Mouse (Mus musculus): ENCODE data around the gene Tcf7l2. TPM values are rescaled to one million over a fixed set of nuclear protein-coding genes. Genes with fewer than 3 reads are reported as not detected.

Gene Tcf7l2
- polyA plus RNA-seq, 1 experiment from 2014 or later, result 196 TPM

DNA sequence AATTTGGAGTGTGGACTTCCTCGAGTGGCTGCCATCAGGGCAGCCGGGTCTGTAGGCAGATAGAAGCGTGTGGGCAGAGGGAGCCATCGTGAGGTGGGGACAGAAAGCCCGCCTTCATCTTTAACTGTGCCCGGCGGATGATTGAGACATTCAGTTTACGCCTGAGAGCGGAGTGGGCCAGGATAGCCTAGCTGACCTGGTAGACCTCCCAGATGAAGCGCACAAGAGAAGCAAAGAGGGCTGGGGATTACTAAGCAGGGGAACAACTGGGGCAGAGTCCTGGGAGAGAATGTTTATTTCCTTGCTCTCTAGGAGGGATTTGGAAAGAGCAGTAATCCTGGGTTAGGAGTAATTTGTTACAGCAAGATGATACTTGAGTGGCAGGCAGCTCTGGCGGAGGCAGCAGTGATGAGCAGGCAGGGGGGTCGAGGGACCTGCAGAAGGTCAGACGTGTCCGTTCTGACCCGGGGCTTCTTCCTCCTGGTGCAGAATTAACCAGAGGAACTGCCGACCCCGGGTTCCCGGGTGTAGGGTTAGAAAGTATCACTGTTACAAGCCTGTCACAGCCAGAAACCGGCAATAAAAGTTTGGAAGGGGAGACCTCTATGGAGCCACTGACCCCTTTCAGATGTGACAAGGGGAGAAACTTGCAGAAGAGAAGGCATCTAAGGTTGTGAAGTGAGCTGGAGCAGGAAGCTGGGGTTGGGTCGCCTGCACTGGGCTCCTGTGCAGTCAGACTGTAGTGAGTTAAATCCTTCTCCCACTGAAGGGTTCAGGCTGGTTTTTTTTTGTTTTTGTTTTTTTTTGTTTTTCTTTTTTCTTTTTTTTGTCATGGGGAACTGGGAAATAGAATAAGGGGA is 65.8 kb downstream of the Tcf7l2 start:
- Histone ChIP-seq H3K4me2 (ENCODE audit: low read length) (no peak overlapping the region), H3K36me3 (ENCODE audit: control insufficient read depth, insufficient read depth, low read length) (no peaks in the 10 kb centered on the region), H3K9me3 (replicated peaks; ENCODE audit: control insufficient read depth, low read length) (no peaks in the 10 kb centered on the region), H3K9ac (ENCODE audit: low read length) (no peak overlapping the region), H3K4me3 (ENCODE audit: low read depth, low read length) (no peak overlapping the region), H3K4me1 (ENCODE audit: control insufficient read depth, insufficient read depth, low read length) (peaks cover 8% of the 10 kb centered on the region; the same call in 1 of the 2 replicates), H3K27me3 (replicated peaks; ENCODE audit: control insufficient read depth, insufficient read depth, low read length) (no peaks in the 10 kb centered on the region), H3K27ac (ENCODE audit: low read depth, low read length) (no peak overlapping the region)
- 53% methylated on average over 20 of the region's 20 CpGs for WGBS
- ATAC-seq (no peak), DNase-seq (ENCODE audit: low spot score) (no peak)

DNA sequence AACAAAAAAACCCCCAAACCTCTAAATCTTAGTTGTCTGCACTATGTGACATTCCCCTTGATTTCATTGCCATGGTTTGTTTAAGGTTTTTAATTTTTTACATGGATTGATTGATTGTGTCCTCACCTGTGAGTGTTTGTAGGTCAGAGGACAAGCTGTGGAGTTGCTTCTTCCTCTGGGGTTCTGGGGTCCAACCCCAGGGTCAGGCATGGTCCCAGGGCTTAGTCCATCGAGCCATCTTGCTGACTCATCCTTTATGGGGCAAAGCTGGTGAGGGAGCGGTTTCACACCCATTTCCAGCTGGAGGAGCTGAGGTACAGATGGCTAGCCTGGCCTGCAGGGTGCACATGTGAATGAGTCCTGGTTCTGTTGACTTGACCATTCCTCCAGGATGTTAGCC is 66.7 kb downstream of the Tcf7l2 start:
- Histone ChIP-seq H3K36me3 (ENCODE audit: control insufficient read depth, insufficient read depth, low read length) (no peaks in the 10 kb centered on the region), H3K9ac (ENCODE audit: low read length) (no peak overlapping the region), H3K9me3 (replicated peaks; ENCODE audit: control insufficient read depth, low read length) (no peaks in the 10 kb centered on the region), H3K4me2 (ENCODE audit: low read length) (no peak overlapping the region), H3K4me1 (ENCODE audit: control insufficient read depth, insufficient read depth, low read length) (peaks cover 8% of the 10 kb centered on the region; the same call in 1 of the 2 replicates), H3K4me3 (ENCODE audit: low read depth, low read length) (no peak overlapping the region), H3K27me3 (replicated peaks; ENCODE audit: control insufficient read depth, insufficient read depth, low read length) (no peaks in the 10 kb centered on the region), H3K27ac (ENCODE audit: low read depth, low read length) (no peak overlapping the region)
- 92% methylated on average over 2 of the region's 2 CpGs for WGBS
- no peak for ATAC-seq
- DNase-seq (ENCODE audit: low spot score), result no peak

DNA sequence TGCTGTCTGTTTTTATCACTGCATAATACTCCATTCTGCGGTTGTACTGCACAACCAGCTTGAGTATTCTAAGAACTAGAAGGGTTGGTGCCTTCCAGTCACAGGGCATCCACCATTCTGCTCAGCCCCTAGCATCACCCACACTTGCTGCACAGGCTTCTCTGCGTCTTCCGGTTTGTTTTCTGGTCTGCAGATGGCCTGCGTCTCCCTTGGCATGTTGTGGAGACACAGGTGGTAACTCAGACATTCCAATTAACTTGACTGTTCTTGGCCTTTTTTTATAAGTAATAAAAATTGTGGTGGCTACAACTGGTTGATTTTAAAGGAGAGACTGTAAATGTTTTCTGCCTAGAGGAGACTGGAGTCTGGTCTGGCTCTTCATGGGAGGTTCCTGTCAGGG is 67.9 kb downstream of the Tcf7l2 start:
- ATAC-seq (no peak), DNase-seq (ENCODE audit: low spot score) (no peak)
- no peaks in the 10 kb centered on the region for H3K27me3 ChIP-seq (replicated peaks; ENCODE audit: control insufficient read depth, insufficient read depth, low read length)
- H3K4me3 ChIP-seq (ENCODE audit: low read depth, low read length), result no peak overlapping the region
- no peaks in the 10 kb centered on the region for H3K36me3 ChIP-seq (ENCODE audit: control insufficient read depth, insufficient read depth, low read length)
- H3K27ac ChIP-seq (ENCODE audit: low read depth, low read length), result no peak overlapping the region
- 98% methylated on average over 4 of the region's 4 CpGs for WGBS
- no peak overlapping the region for H3K4me2 ChIP-seq (ENCODE audit: low read length)
- H3K4me1 ChIP-seq (ENCODE audit: control insufficient read depth, insufficient read depth, low read length), result peaks cover 8% of the 10 kb centered on the region; the same call in 1 of the 2 replicates
- no peaks in the 10 kb centered on the region for H3K9me3 ChIP-seq (replicated peaks; ENCODE audit: control insufficient read depth, low read length)
- no peak overlapping the region for H3K9ac ChIP-seq (ENCODE audit: low read length)

DNA sequence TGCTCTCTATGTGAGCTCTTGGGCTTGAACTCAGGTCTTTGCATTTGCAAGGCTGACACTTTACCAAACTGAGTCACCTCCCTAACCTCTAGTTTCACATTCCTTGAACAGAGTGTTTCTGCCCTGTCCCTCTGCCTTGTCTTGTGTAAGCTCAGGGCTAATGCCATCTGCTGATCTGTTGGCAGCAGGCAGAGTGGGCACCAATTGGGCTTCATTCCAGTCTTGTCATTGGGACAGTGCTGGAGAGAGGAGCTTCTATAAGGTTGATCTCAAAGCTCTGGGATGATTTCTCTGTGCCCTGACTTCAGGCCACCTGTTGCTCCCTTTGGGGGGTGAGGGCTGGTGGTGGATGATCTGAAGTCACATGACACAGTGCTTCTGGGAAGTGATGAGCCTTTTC is 70.6 kb downstream of the Tcf7l2 start:
- no peaks in the 10 kb centered on the region for H3K36me3 ChIP-seq (ENCODE audit: control insufficient read depth, insufficient read depth, low read length)
- no peaks in the 10 kb centered on the region for H3K27me3 ChIP-seq (replicated peaks; ENCODE audit: control insufficient read depth, insufficient read depth, low read length)
- no peak overlapping the region for H3K9ac ChIP-seq (ENCODE audit: low read length)
- ATAC-seq, result no peak
- H3K4me3 ChIP-seq (ENCODE audit: low read depth, low read length), result no peak overlapping the region
- DNase-seq (ENCODE audit: low spot score), result no peak
- no peaks in the 10 kb centered on the region for H3K9me3 ChIP-seq (replicated peaks; ENCODE audit: control insufficient read depth, low read length)
- H3K4me1 ChIP-seq (ENCODE audit: control insufficient read depth, insufficient read depth, low read length), result peaks cover 4% of the 10 kb centered on the region; the same call in 1 of the 2 replicates
- no peak overlapping the region for H3K27ac ChIP-seq (ENCODE audit: low read depth, low read length)
- H3K4me2 ChIP-seq (ENCODE audit: low read length), result no peak overlapping the region

DNA sequence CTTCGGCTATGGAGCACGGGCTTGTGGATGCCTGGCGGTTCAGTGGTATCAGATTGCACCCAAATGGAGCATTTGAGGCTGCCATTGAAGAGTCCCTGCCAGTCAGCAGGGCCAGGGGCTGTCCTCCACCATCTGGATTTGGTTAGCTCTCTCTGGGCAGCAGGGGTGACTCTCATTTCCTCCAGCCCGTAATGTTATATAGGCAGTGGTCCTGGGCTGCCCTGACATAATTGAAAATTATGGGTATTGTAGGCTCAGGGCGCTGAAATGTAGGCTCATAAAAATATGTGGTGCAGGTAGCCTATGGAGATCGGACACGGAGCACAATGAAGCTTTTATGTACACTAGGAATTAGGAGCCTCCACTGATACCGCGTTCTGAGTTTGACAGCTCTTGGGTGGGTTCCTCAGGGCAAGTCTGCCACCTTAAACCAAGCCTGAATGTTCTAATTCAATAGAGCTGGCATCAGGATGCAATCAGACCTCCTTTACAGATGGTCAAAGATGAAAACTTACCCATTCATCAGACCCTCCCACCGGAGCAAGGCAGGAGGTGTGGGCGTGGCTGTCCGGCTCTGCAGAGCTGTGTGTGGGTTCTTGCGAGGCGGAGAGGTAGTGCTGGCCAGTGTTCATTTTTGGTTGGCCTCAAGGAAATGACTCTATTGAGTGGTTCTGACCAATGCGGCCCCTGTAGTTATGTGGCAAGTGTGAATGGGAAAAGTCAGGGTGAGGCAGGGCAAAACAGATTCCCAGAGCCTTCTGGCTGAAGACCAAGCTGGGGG is 73.6 kb downstream of the Tcf7l2 start:
- no peaks in the 10 kb centered on the region for H3K9me3 ChIP-seq (replicated peaks; ENCODE audit: control insufficient read depth, low read length)
- no peak overlapping the region for H3K27ac ChIP-seq (ENCODE audit: low read depth, low read length)
- H3K4me3 ChIP-seq (ENCODE audit: low read depth, low read length), result no peak overlapping the region
- H3K4me1 ChIP-seq (ENCODE audit: control insufficient read depth, insufficient read depth, low read length), result no peaks in the 10 kb centered on the region
- no peak overlapping the region for H3K9ac ChIP-seq (ENCODE audit: low read length)
- H3K27me3 ChIP-seq (replicated peaks; ENCODE audit: control insufficient read depth, insufficient read depth, low read length), result no peaks in the 10 kb centered on the region
- H3K36me3 ChIP-seq (ENCODE audit: control insufficient read depth, insufficient read depth, low read length), result no peaks in the 10 kb centered on the region; the same call in 1 of the 2 replicates
- WGBS, result 77% methylated on average over 15 of the region's 15 CpGs
- no peak overlapping the region for H3K4me2 ChIP-seq (ENCODE audit: low read length)
- DNase-seq (ENCODE audit: low spot score) (no peak), ATAC-seq (0 out of 2 replicates have a peak, but pooled peaks have one; percentile 20)

DNA sequence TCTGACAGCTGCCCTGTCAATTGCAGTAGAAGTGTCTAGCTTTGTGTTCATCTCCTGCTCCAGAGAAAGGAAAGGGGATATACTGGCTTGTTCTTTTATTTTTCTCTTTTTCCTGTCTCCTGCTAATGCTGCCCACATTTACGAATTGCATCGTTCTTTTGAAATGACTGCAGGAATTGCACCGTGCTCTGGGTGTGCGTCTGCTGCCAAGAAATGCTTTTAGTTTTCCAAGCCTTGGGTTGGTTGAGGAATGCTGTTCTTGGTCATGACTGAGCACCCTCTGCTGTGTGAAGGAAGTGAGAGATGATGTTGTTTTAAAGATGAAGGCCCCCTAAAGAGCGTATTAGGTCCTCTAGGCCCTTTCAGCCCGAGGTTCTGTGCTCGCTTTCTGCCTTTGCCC is 75.4 kb downstream of the Tcf7l2 start:
- ATAC-seq, result no peak
- Histone ChIP-seq H3K9me3 (replicated peaks; ENCODE audit: control insufficient read depth, low read length) (no peaks in the 10 kb centered on the region), H3K4me3 (ENCODE audit: low read depth, low read length) (no peak overlapping the region), H3K4me2 (ENCODE audit: low read length) (no peak overlapping the region), H3K27ac (ENCODE audit: low read depth, low read length) (no peak overlapping the region), H3K9ac (ENCODE audit: low read length) (no peak overlapping the region), H3K4me1 (ENCODE audit: control insufficient read depth, insufficient read depth, low read length) (no peaks in the 10 kb centered on the region), H3K36me3 (ENCODE audit: control insufficient read depth, insufficient read depth, low read length) (no peaks in the 10 kb centered on the region; the same call in 1 of the 2 replicates), H3K27me3 (replicated peaks; ENCODE audit: control insufficient read depth, insufficient read depth, low read length) (no peaks in the 10 kb centered on the region)
- 81% methylated on average over 7 of the region's 7 CpGs for WGBS
- DNase-seq (ENCODE audit: low spot score), result no peak

DNA sequence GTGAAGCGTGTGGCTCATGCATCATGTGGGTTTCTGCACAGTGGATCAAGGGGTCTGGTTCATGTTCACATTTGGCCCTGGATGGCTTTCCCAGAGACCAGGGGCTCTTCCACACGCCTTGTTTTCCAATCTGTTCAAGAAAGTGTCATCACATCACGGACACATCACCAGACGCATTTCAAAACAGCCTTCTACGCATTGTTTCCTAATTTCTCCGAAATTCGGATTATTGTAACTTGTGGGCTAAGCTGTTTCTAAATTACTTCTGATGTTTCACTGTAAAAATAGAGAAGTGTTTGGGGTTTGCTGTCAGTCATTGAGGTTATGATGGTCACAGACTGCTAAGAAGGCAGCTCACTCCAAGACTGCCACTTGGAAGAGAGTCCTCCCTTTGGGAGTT is 78.6 kb downstream of the Tcf7l2 start:
- Histone ChIP-seq H3K9ac (ENCODE audit: low read length) (no peak overlapping the region), H3K4me3 (ENCODE audit: low read depth, low read length) (no peak overlapping the region), H3K4me1 (ENCODE audit: control insufficient read depth, insufficient read depth, low read length) (peaks cover under 1% of the 10 kb centered on the region; the same call in 1 of the 2 replicates), H3K9me3 (replicated peaks; ENCODE audit: control insufficient read depth, low read length) (no peaks in the 10 kb centered on the region), H3K27me3 (replicated peaks; ENCODE audit: control insufficient read depth, insufficient read depth, low read length) (no peaks in the 10 kb centered on the region), H3K36me3 (ENCODE audit: control insufficient read depth, insufficient read depth, low read length) (no peaks in the 10 kb centered on the region; the same call in 1 of the 2 replicates), H3K27ac (ENCODE audit: low read depth, low read length) (no peak overlapping the region), H3K4me2 (ENCODE audit: low read length) (no peak overlapping the region)
- 92% methylated on average over 7 of the region's 7 CpGs for WGBS
- DNase-seq (ENCODE audit: low spot score) (no peak), ATAC-seq (no peak)

DNA sequence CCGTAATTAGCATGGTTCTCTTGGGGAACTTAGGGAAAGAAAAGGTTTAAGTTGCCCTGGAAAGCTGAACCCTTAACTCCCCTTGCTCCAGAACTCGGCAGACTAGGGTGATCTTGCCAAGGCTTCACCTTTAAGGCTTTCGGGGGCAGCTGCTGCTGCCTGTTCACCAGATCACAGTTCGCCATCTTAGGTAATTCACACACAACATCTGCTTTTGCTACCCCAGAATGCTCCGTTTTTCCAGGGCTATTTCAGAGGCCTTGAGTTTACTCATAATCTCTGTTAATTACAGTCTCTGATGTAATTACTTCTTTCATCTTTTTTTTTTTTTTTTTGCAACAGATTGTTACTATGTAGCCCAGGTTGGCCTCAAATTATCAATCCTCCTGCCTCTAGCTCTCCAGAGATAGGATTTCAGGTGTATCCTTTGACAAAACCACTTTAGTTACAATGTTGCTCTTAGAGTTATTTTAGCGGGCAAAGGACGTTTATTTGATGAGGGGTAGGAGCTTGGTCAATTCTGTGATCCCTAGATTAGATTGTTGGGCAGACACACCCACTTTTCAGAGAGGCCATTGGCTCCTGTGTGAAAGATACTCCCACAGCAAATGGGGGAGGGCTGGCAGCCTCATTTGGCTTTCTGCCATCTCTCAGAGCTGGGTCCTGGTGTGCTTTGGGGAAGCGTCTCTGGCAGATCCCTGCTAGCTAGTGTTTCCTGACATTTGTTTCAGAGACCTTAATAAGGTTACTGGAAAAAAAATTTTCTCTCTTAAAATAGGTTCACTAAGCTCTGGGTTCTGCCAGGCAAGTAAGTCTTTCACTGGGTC is 83.6 kb downstream of the Tcf7l2 start:
- H3K27me3 ChIP-seq (replicated peaks; ENCODE audit: control insufficient read depth, insufficient read depth, low read length), result no peaks in the 10 kb centered on the region
- DNase-seq (ENCODE audit: low spot score) (peak; percentile 63), ATAC-seq (no peak)
- WGBS, result 34% methylated on average over 8 of the region's 8 CpGs
- no peaks in the 10 kb centered on the region for H3K9me3 ChIP-seq (replicated peaks; ENCODE audit: control insufficient read depth, low read length)
- no peak overlapping the region for H3K9ac ChIP-seq (ENCODE audit: low read length)
- no peak overlapping the region for H3K4me3 ChIP-seq (ENCODE audit: low read depth, low read length)
- peaks cover 10% of the 10 kb centered on the region for H3K4me1 ChIP-seq (ENCODE audit: control insufficient read depth, insufficient read depth, low read length)
- H3K36me3 ChIP-seq (ENCODE audit: control insufficient read depth, insufficient read depth, low read length), result no peaks in the 10 kb centered on the region
- H3K4me2 ChIP-seq (ENCODE audit: low read length), result no peak overlapping the region
- H3K27ac ChIP-seq (ENCODE audit: low read depth, low read length), result no peak overlapping the region
